Mouse (Mus musculus): ENCODE data around the gene Galnt6.

The Galnt6 gene

DNA sequence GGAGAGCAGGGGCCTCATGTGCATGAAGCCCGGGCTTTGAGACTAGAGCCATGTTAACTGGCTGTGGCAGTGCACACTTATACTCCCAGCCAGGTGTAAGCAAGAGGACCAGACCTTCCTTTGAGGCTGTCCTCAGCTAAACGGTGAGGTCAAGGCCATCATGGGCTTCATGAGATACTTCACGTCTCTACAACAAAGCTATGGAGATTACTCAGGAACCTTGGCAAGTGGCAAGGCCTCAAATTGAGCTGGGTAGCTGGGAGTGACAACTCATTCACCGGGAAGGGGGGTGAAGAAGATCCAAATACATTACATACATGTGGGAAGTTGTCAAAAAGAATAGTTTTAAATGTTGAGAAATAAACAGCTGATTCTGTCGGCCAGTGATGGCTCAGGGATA is 68.4 kb downstream of the Galnt6 start:
- DNase-seq (ENCODE audit: low read depth, low spot score): no peak

DNA sequence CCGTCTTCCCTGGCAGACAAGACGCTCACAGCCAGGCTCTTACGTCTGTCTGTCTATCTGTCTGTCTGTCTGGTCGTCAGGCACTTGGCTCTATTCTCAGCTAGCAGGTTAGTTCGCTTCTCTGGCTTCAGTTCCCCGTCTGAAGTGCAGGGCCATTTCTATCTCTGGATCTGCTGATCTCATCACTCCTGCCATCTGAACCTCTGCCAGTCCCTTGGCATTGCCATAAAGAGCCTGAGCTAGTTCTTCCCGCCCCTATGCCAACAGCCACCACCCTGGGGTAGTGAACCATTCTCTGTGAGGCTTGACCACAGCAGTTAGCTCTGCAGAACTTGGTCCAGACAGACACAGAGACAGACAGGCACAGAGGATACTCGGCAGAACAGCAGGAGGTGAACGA is 68.9 kb downstream of the Galnt6 start:
- no peak for DNase-seq (ENCODE audit: low read depth, low spot score)

DNA sequence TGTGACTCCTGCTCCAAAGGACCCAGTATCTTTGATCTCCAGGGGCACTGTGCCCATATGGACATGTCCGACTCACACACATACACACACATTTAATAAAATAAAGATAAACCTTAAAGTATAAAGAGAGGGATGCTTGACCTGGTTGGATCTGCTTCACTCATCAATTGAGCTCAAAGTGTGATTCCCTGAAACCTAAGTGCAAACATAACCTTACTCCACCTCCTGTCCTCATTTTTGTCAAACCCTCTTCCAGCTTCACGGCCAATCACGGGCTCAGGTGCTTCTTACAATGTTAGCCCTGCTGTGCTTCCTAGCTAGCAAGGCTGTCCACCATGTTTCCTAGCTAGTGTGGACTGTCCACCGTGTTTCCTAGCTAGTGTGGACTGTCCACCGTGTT is 74.0 kb downstream of the Galnt6 start:
- no peak for DNase-seq (ENCODE audit: low read depth, low spot score)

DNA sequence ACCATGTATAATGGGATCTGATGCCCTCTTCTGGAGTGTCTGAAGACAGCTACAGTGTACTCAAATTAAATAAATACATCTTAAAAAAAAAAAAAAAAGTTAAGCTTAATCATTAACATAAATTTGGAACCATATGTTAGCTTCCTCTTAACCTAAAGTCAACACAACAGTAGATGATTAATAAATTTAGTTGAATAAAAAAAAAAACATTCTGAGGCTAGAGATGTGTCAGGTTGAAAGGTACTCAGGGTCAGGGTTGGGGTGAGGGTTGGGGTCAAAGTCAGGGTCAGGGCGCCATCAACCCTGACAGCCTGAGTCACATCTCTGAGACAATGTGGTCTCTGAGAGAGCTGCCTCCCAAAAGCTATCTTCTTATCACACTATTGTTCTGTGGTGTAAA is 74.9 kb downstream of the Galnt6 start:
- no peak for DNase-seq (ENCODE audit: low read depth, low spot score)

DNA sequence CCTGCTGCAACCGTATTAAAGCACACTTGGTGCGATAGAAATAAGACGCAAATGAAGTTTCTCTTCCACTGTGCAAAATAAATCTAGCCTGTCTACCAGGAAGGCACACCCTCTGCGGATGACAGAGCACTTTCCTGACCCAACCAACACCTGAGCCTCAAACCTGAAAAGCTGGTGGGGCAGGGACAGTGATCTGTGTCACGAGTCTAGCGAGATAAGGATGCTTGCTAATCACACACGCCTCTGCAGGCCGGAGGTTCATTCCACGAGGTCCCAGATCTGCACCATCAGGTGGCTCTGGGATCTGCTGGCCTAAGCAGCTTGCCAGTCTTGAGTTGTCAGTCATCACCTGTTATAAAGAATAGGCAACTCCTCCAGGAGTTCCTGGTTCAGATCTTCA is 77.6 kb downstream of the Galnt6 start:
- DNase-seq (ENCODE audit: low read depth, low spot score): no peak

DNA sequence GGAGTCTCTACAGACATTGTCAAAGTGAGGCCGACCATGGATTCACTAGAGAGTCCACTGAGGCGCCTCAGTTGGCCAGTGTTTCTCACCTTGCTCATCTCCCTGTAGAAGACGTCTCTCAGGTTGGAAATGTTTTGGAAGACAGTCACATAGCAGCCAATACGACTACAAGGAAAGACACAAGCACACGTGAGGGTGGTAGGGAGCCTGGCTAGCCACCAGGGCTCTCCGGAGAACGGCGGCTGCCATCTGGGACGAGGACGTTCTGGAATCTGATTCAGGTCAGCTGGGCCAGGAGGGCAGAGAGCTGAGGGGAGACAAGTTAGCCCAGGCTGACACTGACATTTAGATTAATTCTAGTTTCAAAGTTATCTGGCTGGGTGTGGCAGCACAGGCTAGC is 79.1 kb downstream of the Galnt6 start:
- no peak for DNase-seq (ENCODE audit: low read depth, low spot score)

DNA sequence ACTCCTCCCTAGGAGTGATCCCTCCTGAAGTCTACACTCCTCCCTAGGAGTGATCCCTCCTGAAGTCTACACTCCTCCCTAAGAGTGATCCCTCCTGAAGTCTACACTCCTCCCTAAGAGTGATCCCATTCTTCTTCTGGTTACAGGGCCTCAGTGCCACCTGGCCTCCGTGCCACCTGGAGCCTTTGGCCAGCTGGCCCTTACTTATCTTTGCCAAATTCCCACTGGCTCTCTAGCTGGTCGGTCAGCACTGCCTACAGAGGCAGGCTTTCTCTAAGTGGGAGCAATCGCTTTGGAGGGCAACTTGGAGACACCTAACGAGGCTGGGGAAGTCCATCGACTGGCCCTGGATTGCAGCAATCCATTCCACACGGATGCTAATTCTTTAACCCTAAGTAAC is 83.0 kb downstream of the Galnt6 start:
- DNase-seq (ENCODE audit: low read depth, low spot score): no peak

DNA sequence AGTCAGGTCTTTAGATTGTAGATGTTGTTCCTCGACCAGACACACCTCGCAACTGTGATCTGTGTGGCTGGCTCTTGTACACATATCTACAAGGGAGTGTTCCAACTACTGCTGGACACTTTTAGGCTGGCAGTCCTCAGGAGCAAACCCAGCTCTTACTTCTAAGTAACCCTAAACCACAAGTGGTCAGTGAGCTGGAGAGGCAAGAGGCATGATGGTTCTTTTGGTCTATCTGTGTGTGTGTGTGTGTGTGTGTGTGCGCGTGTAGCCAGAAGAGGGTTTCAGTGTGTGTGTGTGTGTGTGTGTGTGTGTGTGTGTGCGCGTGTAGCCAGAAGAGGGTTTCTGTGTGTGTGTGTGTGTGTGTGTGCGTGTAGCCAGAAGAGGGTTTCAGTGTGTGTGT is 86.7 kb downstream of the Galnt6 start:
- no peak for DNase-seq (ENCODE audit: low read depth, low spot score)
